Mouse (Mus musculus) T-helper 1 cell (primary cell): ENCODE measurements at regions not wholly inside any gene's neighbourhood (a gene's known extent, or its start where the extent isn't known, plus 50 kb on each side); places are given as distances from the start of the nearest gene placed in this dataset.

Experiments used
- in situ Hi-C: fragments of 300-600 bp; cut with MboI, MseI; formaldehyde crosslinking; loops from one replicate; pipeline ENCODE4 v1.15.1; 2025; ENCODE audit warnings: high pct_unique_total_duplicates

DNA sequence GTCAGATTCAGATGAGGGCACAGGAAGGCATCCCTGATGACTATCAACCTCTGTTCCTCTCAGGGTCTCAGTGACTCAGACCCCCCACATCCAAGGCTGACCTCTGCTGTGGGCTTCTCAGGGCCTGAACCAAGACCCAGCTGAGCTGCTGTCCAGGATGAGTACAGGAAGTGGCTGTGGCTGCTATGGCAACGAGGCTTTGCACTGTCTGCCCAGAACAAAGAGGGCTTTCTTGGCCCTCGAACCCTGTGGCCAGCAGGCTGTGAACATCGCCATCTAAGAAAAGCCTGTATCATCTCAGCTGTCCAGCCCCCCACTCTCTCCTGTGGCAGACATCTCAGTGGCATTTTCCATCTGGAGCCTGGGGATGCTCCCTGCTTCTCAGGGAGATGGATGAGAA lies 159.5 kb downstream of the 3100002H09Rik start:
- in situ Hi-C loops: no loop called here

- in situ Hi-C loops: no loop called here
Measured at GRCm38 (mm10) chr4:124446615-124447014, 164.0 kb downstream of the 3100002H09Rik start.

DNA sequence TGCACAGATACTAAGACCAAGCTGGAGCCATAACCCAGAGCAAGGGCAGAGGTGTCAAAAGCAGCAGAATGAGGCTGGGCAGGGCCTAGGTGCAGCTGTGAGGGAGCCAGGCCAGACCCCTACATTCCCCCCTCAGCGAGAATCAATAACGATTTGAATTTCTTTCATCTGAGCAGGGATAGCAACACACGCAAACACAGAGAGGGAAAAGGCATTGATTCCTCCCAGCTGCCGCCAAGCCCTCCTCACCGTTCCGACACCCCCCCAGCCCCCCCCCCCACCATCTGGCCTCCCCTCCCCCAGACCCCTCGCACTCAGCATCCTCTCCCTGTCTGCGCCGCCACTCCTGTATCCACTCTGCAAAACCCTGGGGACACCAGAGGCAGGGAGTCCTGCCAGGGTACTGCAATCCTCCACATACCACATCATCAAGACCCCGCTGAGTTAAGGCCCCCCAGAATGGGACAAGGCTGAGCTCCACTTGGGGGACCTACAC lies 166.9 kb downstream of the 3100002H09Rik start:
- in situ Hi-C loops: no loop called here

GRCm38 (mm10) chr4:124443130-124443503 lies 167.5 kb downstream of the 3100002H09Rik start:
- in situ Hi-C loops: no loop called here

DNA sequence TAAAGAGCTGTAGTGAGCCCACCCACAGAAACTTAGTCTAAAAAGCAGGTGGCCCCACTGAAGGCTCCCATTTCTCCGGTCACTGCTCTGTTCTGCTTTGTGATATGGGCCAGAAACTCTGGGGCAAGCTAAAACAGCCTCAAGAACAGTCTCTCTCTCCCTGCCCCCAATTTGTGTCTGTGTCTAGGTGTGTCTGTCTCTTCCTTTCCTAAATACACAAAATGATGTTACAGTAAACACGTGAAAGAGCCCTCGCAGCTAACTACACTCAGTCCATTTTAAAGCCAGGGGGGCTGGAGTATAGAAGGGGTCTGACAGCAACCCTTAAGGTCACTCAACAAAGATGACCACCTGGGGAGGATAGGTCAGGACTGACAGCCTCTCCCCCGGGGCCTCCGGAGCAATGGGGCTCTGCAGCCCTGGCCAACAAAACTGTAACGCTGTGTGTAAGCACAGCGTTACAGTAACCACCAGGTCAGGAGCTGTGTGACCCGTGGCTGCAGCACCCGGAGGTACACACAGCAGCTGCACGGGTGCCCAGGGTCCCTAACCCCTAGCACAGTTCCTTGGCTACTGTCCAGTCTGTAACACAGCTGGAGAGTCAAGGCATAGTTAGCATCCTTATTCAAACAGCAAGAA lies 168.0 kb downstream of the 3100002H09Rik start:
- in situ Hi-C loops: no loop called here

GRCm38 (mm10) chr4:124441737-124442487 lies 168.7 kb downstream of the 3100002H09Rik start:
- in situ Hi-C loops: no loop called here

DNA sequence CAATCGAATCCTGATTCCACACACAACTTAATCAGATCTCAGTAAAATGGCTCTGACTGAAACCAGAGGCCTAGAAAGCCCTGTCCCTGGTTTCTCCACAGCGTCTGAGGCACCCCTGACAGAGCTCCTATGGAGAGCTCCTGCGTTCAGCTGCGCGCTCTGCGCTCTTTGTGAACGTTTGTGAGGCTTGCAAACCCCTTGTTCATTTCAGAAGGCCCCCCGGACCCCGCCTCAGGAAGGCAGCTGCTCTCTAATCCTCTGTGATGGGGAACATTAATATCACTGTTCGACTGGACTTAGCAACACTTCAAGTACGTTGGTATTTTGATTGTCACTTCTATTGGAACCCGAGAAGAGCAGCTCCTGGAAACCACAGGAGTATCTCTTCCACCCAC lies 175.6 kb downstream of the 3100002H09Rik start:
- in situ Hi-C loops: no loop called here

- in situ Hi-C loops: no loop called here
Measured at GRCm38 (mm10) chr4:124434059-124435039, 176.3 kb downstream of the 3100002H09Rik start.

DNA sequence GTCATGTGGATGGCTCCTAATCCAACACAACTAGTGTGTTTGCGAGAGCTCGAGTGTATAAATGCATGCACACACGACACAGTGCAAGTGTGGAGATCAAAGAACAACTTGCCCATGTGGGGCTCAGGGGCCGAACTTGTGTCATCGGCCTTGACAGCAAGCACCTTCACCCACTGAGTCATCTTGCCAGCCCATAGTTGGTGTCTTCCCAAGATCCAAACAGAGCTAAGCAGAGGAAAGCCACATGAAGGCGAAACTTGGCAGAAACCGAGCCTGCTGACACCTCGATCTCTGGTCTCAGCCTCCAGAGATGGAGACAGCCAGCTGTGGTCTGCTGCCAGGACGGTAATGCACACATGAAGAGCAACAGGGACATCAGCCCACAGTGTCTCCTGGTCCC lies 177.1 kb downstream of the 3100002H09Rik start:
- in situ Hi-C loops: no loop called here

DNA sequence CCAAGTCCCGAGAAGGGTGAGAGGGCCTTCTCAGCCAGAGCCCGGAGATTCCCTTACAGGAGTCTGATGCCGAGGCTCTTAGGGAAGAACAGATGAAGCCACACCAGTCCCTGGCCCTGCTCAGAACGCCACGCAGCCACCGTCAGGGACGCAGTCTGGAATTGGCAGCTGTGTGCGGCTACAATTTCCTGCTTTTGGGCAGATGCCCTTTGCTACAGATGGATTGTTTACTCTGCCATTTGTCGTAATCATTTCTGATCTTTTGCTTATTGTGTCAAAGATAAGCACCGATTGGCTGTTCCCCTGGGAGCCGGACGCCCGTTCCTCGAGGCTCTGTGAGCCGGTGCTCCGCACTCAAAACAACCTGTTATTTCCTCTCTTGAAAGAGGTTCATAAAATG lies 179.4 kb downstream of the 3100002H09Rik start:
- in situ Hi-C loops: no loop called here

DNA sequence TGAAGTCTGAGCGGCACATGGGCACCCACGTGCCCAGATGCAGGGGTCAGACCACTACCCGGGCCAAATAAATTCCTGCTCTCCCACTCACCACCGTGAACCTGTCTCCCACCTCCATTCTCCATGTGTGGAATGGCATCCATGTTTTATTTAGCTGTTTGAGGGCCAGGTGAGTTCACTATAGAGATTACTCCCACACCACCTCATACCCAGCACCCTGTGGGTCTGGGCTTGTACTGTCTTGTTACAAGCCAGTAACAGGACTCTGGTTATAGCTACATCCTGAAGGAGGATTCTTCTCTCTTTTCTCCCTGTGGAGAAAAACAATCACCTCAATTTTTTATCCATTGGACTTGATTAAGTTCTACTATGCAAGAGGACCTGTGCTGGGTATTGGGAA lies 181.8 kb downstream of the 3100002H09Rik start:
- in situ Hi-C loops: no loop called here

GRCm38 (mm10) chr4:124422406-124422805 lies 188.2 kb downstream of the 3100002H09Rik start:
- in situ Hi-C loops: no loop called here

GRCm38 (mm10) chr4:124418431-124418830 lies 192.2 kb downstream of the 3100002H09Rik start:
- in situ Hi-C loops: no loop called here

DNA sequence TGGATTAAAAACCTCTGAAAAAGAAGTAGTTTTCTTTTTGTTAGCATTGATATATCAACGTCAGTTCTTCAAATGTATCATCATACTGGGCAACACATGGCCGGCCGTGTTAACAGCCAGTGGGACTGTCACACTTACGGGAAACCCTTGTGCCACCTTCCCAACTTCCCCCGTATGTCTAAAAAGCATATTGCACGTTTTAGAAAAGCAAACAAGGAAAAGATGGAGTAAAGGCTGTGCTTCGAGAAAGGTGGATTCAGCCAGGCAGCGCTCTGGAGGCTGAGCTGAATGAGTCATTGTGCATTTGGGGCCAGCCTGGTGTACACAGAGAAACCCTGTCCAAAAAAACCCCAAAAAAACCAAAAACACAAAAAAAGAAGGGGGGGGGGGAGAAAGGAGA lies 193.4 kb downstream of the 3100002H09Rik start:
- in situ Hi-C loops: no loop called here

DNA sequence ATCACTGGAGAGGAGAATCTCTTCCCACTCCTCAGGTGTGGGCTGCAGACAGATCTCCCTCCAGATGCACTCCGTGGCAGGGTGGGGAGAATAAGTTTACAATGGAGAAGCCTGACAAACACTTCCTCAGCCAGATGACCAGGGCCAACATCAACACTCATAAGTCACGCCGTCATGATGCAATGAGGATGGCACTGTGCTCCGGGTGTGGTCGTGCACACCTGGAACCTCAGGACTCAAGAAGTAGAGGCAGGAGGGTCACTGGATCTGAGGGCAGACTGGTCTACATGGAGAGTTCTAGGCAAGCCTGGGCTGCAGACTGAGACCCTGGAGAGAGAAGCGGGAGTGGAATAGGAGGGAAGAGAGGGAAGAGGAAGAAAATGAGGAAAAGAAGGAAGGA lies 194.3 kb downstream of the 3100002H09Rik start:
- in situ Hi-C loops: no loop called here

GRCm38 (mm10) chr4:124414386-124414785 lies 196.2 kb downstream of the 3100002H09Rik start:
- in situ Hi-C loops: no loop called here

DNA sequence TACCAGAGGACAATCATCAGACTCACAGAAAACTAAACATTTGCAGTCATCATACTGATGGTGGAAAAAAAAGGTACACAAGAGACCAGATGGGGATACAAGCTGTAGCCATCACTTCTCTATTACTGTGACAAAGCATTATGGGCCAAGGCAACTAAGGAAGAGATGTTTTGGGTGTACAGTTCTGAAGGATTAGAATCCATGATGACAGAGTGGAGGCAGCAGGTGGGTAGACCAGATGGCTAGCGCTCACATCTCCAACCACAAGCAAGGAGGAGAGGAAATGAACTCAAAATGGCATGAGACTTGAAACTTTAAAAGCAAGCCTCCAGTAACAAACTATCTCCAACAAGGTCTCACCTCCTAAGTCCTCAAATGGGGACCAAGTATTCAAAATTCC lies 201.3 kb downstream of the 3100002H09Rik start:
- in situ Hi-C loops: no loop called here

DNA sequence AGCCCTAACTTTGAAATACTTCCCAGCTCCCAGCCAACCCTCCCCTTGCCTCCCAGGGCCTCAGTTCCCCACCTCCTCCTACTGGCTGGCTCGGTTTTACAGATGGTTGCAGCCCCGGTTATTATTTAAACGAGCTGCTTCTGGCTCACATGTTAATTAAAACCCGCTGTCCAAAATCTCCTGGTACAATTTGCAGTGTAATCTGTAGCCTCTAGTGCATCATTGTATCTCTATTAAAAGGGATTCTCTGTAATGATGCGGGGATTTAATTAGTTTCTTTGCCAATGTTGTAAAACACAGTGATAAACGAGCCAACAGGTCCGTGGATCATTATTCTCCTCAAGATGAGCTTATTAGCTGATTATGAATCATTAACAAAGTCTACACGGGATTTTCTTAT lies 208.5 kb downstream of the 3100002H09Rik start:
- in situ Hi-C loops: no loop called here

DNA sequence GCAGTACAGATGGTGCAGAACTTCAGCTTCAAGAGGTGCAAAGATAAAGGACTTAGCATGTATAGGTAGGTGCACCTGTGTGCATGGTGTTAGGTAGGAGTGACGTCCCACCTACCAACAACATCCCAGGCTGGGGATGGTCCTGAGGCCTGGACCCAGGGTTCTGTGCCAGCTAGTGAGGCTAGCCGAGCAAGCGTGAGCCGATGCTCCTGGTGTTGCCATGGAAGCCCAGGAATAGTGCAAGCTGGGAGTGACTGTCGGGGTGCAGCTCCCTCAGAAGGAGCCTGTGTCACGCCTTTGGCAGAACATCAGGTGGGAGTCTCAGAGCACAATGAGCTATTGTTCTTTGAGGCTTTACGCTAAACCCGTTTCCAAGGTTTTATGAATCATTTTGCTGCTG lies 209.9 kb downstream of the 3100002H09Rik start:
- in situ Hi-C loops: no loop called here

- in situ Hi-C loops: no loop called here
Measured at GRCm38 (mm10) chr4:124400136-124400675, 210.4 kb downstream of the 3100002H09Rik start.

DNA sequence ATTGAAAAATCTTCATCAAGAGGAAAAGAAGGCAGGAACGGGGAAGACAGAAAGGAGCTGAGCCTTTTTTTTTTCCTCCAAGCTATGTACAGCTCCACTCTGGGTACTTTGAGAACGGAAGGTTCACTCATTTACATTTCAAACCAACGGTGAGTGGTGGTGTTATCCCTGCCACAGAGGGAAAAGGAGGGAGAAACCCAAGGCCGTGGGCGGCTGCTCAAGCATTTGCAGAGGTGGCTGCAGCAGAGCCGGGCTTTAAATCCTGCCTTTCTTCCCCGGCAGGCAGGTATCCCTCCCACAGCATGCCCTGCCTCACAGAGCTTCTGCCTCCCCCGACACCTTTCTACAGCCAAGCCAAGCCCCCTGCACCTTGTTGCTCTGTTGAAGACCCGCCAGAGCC lies 212.2 kb downstream of the 3100002H09Rik start:
- in situ Hi-C loops: loop anchor here (5.0 kb wide), 1 partner anchor 101 kb away; no protein-coding TSS in a partner anchor
